Comparison of ENCODE assay signal across 9 mouse cellular contexts in the genomic region with DNA sequence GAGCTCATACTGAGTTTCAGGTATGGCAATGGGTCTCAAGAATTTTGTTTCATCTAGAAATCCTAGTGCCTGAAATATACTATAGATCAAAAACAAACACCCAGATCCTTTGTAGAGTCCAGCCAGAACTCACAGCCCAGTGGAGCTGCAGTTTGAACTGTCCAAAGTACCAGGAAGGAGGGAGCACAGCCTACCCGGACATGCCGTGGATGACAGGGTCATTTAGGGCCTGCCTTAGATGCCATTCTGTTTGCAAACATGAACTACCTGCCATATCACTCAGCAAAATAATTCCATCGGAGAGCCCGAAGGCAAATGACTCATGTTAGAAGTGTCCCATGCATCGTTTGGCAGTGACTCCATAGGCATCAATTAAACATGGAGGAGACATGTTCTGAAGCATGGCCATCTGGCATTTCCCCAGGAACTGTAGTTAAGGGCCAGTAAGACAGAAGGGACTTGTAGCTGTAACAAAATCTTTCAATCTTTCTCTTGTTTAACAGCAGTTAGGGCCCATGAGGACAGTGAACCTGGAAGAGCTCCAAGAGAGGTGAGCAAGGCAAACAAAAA. TPM values are rescaled to one million over a fixed set of nuclear protein-coding genes. Genes with fewer than 3 reads are reported as not detected.
DNase-seq lines count a peak whose midpoint lies in the region; ATAC-seq lines count a peak whose summit lies in the region.
"Had no signal": no experiment of that assay in that cellular context is flagged by ENCODE, and none has a peak within 500 bp of the region (broad histone marks: within the 10 kb centered on the region; RNA-seq: fewer than 3 reads in every experiment).

No protein-coding gene starts in this region.

- H3K27ac ChIP-seq in hindbrain, embryonic 15.5 days (replicated peaks), result no peak overlapping the region
- H3K27ac ChIP-seq in midbrain, embryonic 16.5 days (ENCODE audit: low read length), result no peak overlapping the region
- H3K27ac ChIP-seq in embryonic facial prominence, embryonic 10.5 days (replicated peaks), result no peak overlapping the region
- H3K27ac ChIP-seq: macrophage had no signal

- H3K4me2 ChIP-seq in hindbrain, embryonic 15.5 days, result peak overlapping the region; percentile 74
- peak overlapping the region; percentile 83 for H3K4me2 ChIP-seq in midbrain, embryonic 16.5 days (ENCODE audit: low read length)

- H3K36me3 ChIP-seq in hindbrain, embryonic 15.5 days, result no peaks in the 10 kb centered on the region
- no peaks in the 10 kb centered on the region for H3K36me3 ChIP-seq in midbrain, embryonic 16.5 days (ENCODE audit: control insufficient read depth, insufficient read depth, low read length)
- no peaks in the 10 kb centered on the region for H3K36me3 ChIP-seq in embryonic facial prominence, embryonic 10.5 days (replicated peaks)

- H3K4me3 ChIP-seq in hindbrain, embryonic 15.5 days, result peak overlapping the region; percentile 75
- H3K4me3 ChIP-seq in midbrain, embryonic 16.5 days (ENCODE audit: low read depth, low read length), result peak overlapping the region; percentile 67
- no peak overlapping the region for H3K4me3 ChIP-seq in embryonic facial prominence, embryonic 10.5 days

- H3K9ac ChIP-seq in hindbrain, embryonic 15.5 days, result peak overlapping the region; percentile 59; the same call in 1 of the 2 replicates
- peak overlapping the region; percentile 65; the same call in 1 of the 2 replicates for H3K9ac ChIP-seq in midbrain, embryonic 16.5 days (ENCODE audit: low read depth, low read length)

- DNase-seq in left cerebral cortex, postnatal 4 days, result peak; percentile 53
- DNase-seq in left cerebral cortex, postnatal 10 days (ENCODE audit: extremely low spot score in 1 of 2, low spot score in 2 of 2), result no peak
- DNase-seq in cerebellum, adult 9-10 months, result peak; percentile 71
- DNase-seq in embryonic facial prominence, embryonic 10.5 days (ENCODE audit: low spot score), result no peak
- DNase-seq in thymus, postnatal 36 days, result no peak

- intact Hi-C loops in left cerebral cortex, postnatal 4 days (cut with DNase I), result no loop called here
- intact Hi-C loops in left cerebral cortex, postnatal 10 days (cut with DNase I), result no loop called here

- ATAC-seq in hindbrain, embryonic 15.5 days (ENCODE audit: low FRiP score, low read depth), result no peak
- ATAC-seq in midbrain, embryonic 16.5 days, result no peak
- ATAC-seq in frontal cortex, adult (ENCODE audit: low TSS enrichment), result no peak

- H3K4me1 ChIP-seq in hindbrain, embryonic 15.5 days (replicated peaks), result peaks cover 24% of the 10 kb centered on the region
- H3K4me1 ChIP-seq in midbrain, embryonic 16.5 days (ENCODE audit: control insufficient read depth, insufficient read depth, low read length), result peaks cover 20% of the 10 kb centered on the region
- peaks cover 13% of the 10 kb centered on the region for H3K4me1 ChIP-seq in embryonic facial prominence, embryonic 10.5 days

- H3K9me3 ChIP-seq in hindbrain, embryonic 15.5 days, result no peaks in the 10 kb centered on the region
- H3K9me3 ChIP-seq in midbrain, embryonic 16.5 days (replicated peaks; ENCODE audit: control insufficient read depth, low read length, poor library complexity, severe bottlenecking), result no peaks in the 10 kb centered on the region
- H3K9me3 ChIP-seq in embryonic facial prominence, embryonic 10.5 days, result no peaks in the 10 kb centered on the region

- WGBS in hindbrain, embryonic 15.5 days, result 67% methylated on average over 5 of the region's 5 CpGs
- WGBS in midbrain, embryonic 16.5 days, result 78% methylated on average over 5 of the region's 5 CpGs
- WGBS in embryonic facial prominence, embryonic 10.5 days, result 86% methylated on average over 5 of the region's 5 CpGs

- H3K27me3 ChIP-seq in hindbrain, embryonic 15.5 days, result no peaks in the 10 kb centered on the region
- no peaks in the 10 kb centered on the region for H3K27me3 ChIP-seq in midbrain, embryonic 16.5 days (ENCODE audit: control insufficient read depth, insufficient read depth, low read depth, low read length)
- H3K27me3 ChIP-seq in embryonic facial prominence, embryonic 10.5 days (replicated peaks; ENCODE audit: low read depth, poor library complexity, severe bottlenecking), result peaks cover 6% of the 10 kb centered on the region; the same call in 1 of the 2 replicates

RNA-seq across cellular contexts. Expression of gene Plcxd2, which starts 1.9 kb away (rescaled TPM):
- total RNA-seq in left cerebral cortex, postnatal 4 days (2021), result 10 to 100 TPM; 72.0 to 77.1 TPM
- 100 to 1,000 TPM; 105 to 117 TPM for total RNA-seq in left cerebral cortex, postnatal 10 days (2021)
- polyA plus RNA-seq in hindbrain, embryonic 15.5 days (2015; fragmentation: Nextera tagmentation; extraction: Ambion mirVana), result 15.0 and 15.2 TPM in 2 replicates
- polyA plus RNA-seq in midbrain, embryonic 16.5 days (2015; fragmentation: Nextera tagmentation; extraction: Ambion mirVana), result 15.5 and 16.2 TPM in 2 replicates
- 2.0 and 2.2 TPM in 2 replicates for polyA plus RNA-seq in embryonic facial prominence, embryonic 10.5 days (2016; fragmentation: Nextera tagmentation; extraction: Ambion mirVana)

RNA-seq across cellular contexts. Expression of gene Phldb2, which starts 54.7 kb away (rescaled TPM):
- total RNA-seq in left cerebral cortex, postnatal 4 days (2021), result 10 to 100 TPM; 10.9 to 11.9 TPM
- total RNA-seq in left cerebral cortex, postnatal 10 days (2021), result 1 to 10 TPM; 6.6 to 9.9 TPM
- polyA plus RNA-seq in hindbrain, embryonic 15.5 days (2015; fragmentation: Nextera tagmentation; extraction: Ambion mirVana), result 7.2 and 9.2 TPM in 2 replicates
- polyA plus RNA-seq in midbrain, embryonic 16.5 days (2015; fragmentation: Nextera tagmentation; extraction: Ambion mirVana), result 6.6 and 6.9 TPM in 2 replicates
- polyA plus RNA-seq in embryonic facial prominence, embryonic 10.5 days (2016; fragmentation: Nextera tagmentation; extraction: Ambion mirVana), result 44.9 and 46.2 TPM in 2 replicates

Comparison
In these comparisons a context has a peak if more than half of its experiments do, and no peak if none do; other contexts are left out.
1. DNase-seq: peak in left cerebral cortex, postnatal 4 days (single experiment) and cerebellum, adult 9-10 months (single experiment); none in left cerebral cortex, postnatal 10 days (0 of 2), embryonic facial prominence, embryonic 10.5 days (single experiment) and thymus, postnatal 36 days (0 of 2).